Mouse (Mus musculus) cerebellum, adult 2 months (tissue): ENCODE results near the gene Rps21. TPM values are rescaled to one million over a fixed set of nuclear protein-coding genes. Genes with fewer than 3 reads are reported as not detected.

Experiments used
- DNase-seq, 2 experiments: peaks; one replicate each; pipeline ENCODE4 v3.0.0; 2021
- H3K27ac ChIP-seq: fragments of 200-500 bp; 2 replicates; pipeline ENCODE4 v1.5.1; 2012; ENCODE audit warnings: low read length, control low read depth, inconsistent platforms; ENCODE audit not compliant: insufficient read depth
- H3K27me3 ChIP-seq: fragments of 200-500 bp; 2 replicates; pipeline ENCODE4 v1.6.1; 2012; ENCODE audit warnings: inconsistent platforms, mild to moderate bottlenecking, low read length, moderate library complexity; ENCODE audit not compliant: control insufficient read depth, insufficient read depth
- H3K4me1 ChIP-seq: fragments of 200-500 bp; 2 replicates; pipeline ENCODE4 v1.6.1; 2011; ENCODE audit warnings: low read length; ENCODE audit not compliant: control insufficient read depth, insufficient read depth
- H3K4me3 ChIP-seq: fragments of 200-500 bp; replicated peaks from 2 replicates; pipeline ENCODE3; 2011; ENCODE audit warnings: mild to moderate bottlenecking, low read depth, low read length, control low read depth; ENCODE audit not compliant: insufficient read depth
- CTCF ChIP-seq: fragments of 200-500 bp; IDR thresholded peaks from 2 replicates; pipeline ENCODE4 v1.5.1; 2011; ENCODE audit warnings: low read depth, mild to moderate bottlenecking, control low read depth, low read length, moderate library complexity, borderline replicate concordance; ENCODE audit not compliant: insufficient read depth
- POLR2A ChIP-seq: fragments of 200-500 bp; IDR thresholded peaks from 2 replicates; pipeline ENCODE4 v1.6.1; 2011; ENCODE audit warnings: low read length, control low read depth, borderline replicate concordance; ENCODE audit not compliant: insufficient read depth
- WGBS: fragments of 180-500 bp; shearing (Covaris S2); methylation state at CpG from one replicate; pipeline ENCODE4 v1.1.7; 2018; 5-methylcytosine and 5-hydroxymethylcytosine counted together
- polyA plus RNA-seq: library from polyadenylated mRNA; depleted of rRNA; stranded (reverse); fragments of >200 nt; gene quantifications from 2 replicates; pipeline ENCODE4 v1.2.3, GENCODE M21; 2012

Rps21 gene
- polyA plus RNA-seq, 1 experiment: 1,776 TPM

DNA sequence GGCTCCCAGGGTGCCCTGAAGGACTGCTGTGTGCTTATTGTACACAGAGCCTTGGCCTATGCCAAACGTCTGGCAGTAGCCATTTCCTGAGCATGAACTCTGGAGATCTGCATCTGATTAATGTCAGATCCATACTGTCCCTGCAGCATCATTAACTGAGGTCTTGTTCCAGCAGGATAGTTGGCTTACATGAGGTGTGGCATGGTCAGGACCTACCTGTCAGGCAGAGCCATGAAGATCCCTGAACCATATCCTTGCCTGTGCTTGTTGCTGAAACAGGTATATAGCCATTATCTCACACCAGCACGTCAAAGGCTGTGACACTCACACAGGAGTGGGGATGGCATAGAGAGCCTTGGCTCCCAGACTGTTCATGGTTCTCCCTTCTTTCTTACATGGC, 10.8 kb downstream of the Rps21 start:
- TF ChIP-seq CTCF (no peak), POLR2A (no peak)
- WGBS: 49% methylated on average over 2 of the region's 2 CpGs
- H3K4me3 ChIP-seq: no peak overlapping the region
- peaks cover 14% of the 10 kb centered on the region for H3K4me1 ChIP-seq
- no peak for DNase-seq
- no peak overlapping the region for H3K27ac ChIP-seq
- H3K27me3 ChIP-seq: no peaks in the 10 kb centered on the region

DNA sequence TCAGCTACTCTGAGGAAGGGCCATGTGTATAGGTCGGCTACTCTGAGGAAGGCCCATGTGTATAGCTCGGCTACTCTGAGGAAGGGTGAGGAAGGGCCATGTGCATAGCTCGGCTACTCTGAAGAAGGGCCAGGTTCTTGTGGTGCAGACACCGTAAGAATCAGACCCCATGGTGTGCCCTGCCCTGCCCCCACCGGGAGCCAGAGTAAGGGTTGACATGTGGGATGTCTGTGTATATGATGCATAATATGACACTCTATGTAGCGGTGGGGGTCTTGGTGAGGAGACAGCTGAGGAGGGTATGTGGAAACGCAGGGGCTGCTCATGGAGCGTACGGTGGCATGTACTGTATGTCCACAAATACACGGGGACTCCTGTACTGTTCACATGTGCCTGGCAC, 12.2 kb downstream of the Rps21 start:
- Histone ChIP-seq H3K27me3 (no peaks in the 10 kb centered on the region), H3K4me3 (no peak overlapping the region), H3K4me1 (peaks cover 14% of the 10 kb centered on the region), H3K27ac (no peak overlapping the region)
- 73% methylated on average over 10 of the region's 10 CpGs for WGBS
- DNase-seq: no peak
- TF ChIP-seq POLR2A (no peak), CTCF (no peak)

- 67% methylated on average over 7 of the region's 7 CpGs for WGBS
- no peak overlapping the region for H3K27ac ChIP-seq
- H3K27me3 ChIP-seq: no peaks in the 10 kb centered on the region
- TF ChIP-seq POLR2A: no peak
- no peak for TF ChIP-seq CTCF
- H3K4me1 ChIP-seq: peaks cover 14% of the 10 kb centered on the region
- no peak overlapping the region for H3K4me3 ChIP-seq
- DNase-seq: no peak
Measured at GRCm38 (mm10) chr2:180270537-180271255, 13.5 kb downstream of the Rps21 start.

- 14% methylated on average over 5 of the region's 5 CpGs for WGBS
- no peak for DNase-seq
Measured at GRCm38 (mm10) chr2:180271804-180272395, 14.7 kb downstream of the Rps21 start.

DNA sequence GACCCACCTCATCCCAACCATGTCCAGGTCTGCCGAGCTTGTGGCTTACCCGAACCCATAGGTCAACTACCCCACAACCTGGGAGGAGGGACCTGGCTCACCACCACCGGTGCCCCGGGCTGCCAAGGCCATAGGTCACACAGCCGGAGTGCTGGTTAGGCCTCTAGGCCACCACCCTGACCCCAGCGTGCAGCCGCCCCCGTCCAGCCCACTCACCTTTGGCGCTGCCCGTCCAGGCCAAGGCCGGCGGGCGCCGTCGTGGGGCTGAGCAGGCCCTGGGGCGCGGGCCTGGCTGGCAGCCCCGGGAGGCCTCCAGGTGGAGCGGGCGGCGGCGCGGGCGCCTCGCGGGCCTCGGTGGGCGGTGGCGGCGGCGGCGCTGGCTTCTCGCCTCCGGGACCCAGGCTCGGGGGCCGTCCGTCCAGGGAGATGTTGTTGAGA, 15.7 kb downstream of the Rps21 start:
- Histone ChIP-seq H3K27ac (peak overlapping the region; percentile 22; the same call in 1 of the 2 replicates), H3K27me3 (no peaks in the 10 kb centered on the region), H3K4me3 (peak overlapping the region; percentile 85), H3K4me1 (peaks cover 14% of the 10 kb centered on the region)
- 2% methylated on average over 37 of the region's 37 CpGs for WGBS
- TF ChIP-seq CTCF (no peak), POLR2A (no peak)
- peak in 1 of 2 experiments; percentile 62 for DNase-seq

More at GRCm38 (mm10) chr2:180271804-180272395, 14.7 kb downstream of the Rps21 start:
- H3K4me1 ChIP-seq: peaks cover 14% of the 10 kb centered on the region
- no peaks in the 10 kb centered on the region for H3K27me3 ChIP-seq
- 0 out of 2 replicates have a peak overlapping the region, but pooled peaks have one; percentile 7 for H3K27ac ChIP-seq
- H3K4me3 ChIP-seq: peak overlapping the region; percentile 39
- TF ChIP-seq POLR2A: no peak
- no peak for TF ChIP-seq CTCF

DNA sequence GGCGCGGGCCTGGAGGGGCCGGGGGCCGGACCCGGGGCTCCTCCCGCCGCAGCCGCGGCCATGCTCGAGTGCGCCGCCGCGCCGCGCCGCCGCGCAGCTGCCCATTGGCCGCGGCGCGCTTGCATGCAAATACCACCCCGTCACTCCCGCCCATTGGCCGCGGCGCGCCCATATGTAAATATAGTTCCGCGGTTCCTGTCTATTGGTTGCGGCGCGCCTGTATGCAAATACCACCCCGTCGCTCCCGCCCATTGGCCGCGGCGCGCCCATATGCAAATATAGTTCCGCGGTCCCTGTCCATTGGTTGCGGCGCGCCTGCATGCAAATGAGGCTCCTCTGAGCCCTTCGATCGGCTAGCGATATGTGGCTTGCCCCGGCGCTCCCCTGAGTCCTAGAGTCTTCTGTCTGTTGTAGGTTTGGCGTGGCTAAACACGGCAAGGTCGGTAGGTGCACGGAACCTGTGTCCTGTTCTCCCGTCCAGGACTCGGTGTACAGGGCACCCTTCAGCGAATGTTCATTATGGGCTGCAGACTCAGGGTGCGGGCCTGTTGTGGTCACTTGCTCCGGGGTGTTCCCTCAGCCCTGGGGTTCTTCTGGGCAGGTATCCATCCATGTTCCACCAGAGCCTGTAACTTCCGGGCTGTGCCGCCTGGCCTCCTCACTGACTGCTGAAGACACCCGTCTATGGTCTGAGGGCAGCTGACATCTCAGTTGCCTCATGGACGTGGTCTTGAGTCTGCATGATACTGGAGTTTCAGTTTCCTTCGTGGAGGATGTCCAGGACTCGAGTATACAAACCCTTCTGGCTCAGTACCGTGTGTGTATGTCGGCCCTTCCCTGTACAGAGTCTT, 16.4 kb downstream of the Rps21 start, which contains the start of gene Cables2:
Gene Cables2 (minus strand): TSS at position 103 of the 851 bp plus-strand sequence.
- Histone ChIP-seq H3K27me3 (no peaks in the 10 kb centered on the region), H3K4me1 (peaks cover 14% of the 10 kb centered on the region), H3K4me3 (peak within 1 kb of the TSS; percentile 85), H3K27ac (peak within 1 kb of the TSS; percentile 22; the same call in 1 of the 2 replicates)
- TF ChIP-seq CTCF: no peak
- TF ChIP-seq POLR2A: no peak
- DNase-seq: peak; percentile 91 to 95
- 5% methylated on average over 58 of the region's 68 CpGs for WGBS

- WGBS: 88% methylated on average over 2 of the region's 2 CpGs
- Histone ChIP-seq H3K27ac (no peak overlapping the region), H3K4me1 (peaks cover 14% of the 10 kb centered on the region), H3K27me3 (no peaks in the 10 kb centered on the region), H3K4me3 (no peak overlapping the region)
- TF ChIP-seq CTCF (no peak), POLR2A (no peak)
- no peak for DNase-seq
Measured at GRCm38 (mm10) chr2:180274523-180274922, 17.3 kb downstream of the Rps21 start.

GRCm38 (mm10) chr2:180275836-180276235, 18.7 kb downstream of the Rps21 start:
- peak; percentile 65 to 78 for DNase-seq
- Histone ChIP-seq H3K4me1 (peaks cover 12% of the 10 kb centered on the region), H3K27me3 (no peaks in the 10 kb centered on the region), H3K4me3 (peak overlapping the region; percentile 5), H3K27ac (no peak overlapping the region)
- WGBS: 0% methylated on average over 8 of the region's 8 CpGs
- TF ChIP-seq POLR2A (no peak), CTCF (peak; percentile 89)
